Mouse (Mus musculus) T-helper 1 cell (primary cell): ENCODE results near the gene Gpr107.

Source experiments
- in situ Hi-C: fragments of 300-600 bp; cut with MboI, MseI; formaldehyde crosslinking; loops from one replicate; pipeline ENCODE4 v1.15.1; 2025; ENCODE audit warnings: high pct_unique_total_duplicates

Gpr107 gene

DNA sequence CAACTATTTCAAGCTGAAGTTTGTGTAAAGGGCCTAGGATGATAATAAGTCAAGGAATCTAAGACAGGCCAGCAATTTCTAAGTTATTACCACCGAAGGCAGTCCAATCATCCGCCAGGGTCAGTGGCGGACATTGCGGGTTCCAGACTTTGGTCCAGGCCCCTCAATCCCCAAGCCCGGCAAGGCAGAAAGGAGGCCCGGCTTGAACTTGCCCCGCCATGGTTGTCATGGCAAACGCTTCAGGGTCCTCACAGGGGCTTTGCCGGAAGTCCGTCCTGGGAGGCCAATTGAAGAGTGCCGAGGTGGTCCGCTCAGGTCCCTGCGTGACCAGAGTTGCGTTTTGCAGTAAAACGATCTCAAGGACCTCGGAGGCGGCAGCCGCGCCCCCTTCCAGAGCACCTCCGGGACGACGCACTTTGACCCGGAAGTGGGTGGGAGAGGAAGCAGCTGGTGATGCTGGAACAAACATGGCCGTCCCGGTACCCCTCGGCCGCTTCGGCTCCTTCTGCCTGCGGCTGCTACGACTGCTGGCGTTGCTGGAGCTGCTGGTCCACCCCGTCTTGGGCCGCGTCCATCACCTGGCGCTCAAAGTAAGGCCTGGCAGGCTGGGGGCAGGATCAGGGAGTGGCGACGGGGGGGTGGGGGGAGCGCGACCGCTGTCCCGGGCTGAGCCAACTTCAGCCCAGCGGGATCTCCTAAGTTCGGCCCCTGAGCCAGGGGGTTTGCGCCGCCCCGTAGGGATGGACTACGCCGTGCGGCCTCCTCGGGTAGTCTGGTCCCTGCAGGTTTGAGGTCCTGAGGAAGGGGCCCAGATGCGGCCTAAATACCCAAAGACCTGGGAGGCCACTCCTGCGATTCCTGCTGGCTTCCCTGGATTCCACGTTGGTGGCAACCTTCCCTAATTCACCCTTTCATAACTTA, at the start of gene Gpr107:
Gene Gpr107, plus strand, starts transcription at position 425 of the 921 bp plus-strand sequence.
- in situ Hi-C loops = loop anchor here (5.0 kb wide), 1 partner anchor 195 kb away; no protein-coding TSS in a partner anchor

DNA sequence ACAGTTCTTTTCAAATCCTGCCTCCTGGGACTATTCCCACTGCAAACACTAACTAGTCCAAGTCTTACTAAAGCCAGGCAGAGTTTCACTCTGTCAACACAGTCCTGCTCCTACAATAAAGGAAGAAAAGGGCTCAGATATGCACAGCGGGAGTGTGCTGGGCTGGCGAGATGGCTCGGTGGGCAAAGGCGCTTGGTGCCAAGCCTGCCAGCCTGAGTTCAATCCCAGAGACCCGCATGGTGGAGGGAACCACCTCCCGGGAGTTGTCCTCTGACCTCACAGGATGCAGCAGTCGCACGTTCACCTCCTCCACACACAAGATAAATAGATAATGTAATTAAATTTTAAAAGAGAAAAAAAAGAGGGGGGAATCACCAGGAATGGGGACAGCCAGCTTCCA, 48.8 kb upstream of the Gpr107 start:
- in situ Hi-C loops = no loop called here

DNA sequence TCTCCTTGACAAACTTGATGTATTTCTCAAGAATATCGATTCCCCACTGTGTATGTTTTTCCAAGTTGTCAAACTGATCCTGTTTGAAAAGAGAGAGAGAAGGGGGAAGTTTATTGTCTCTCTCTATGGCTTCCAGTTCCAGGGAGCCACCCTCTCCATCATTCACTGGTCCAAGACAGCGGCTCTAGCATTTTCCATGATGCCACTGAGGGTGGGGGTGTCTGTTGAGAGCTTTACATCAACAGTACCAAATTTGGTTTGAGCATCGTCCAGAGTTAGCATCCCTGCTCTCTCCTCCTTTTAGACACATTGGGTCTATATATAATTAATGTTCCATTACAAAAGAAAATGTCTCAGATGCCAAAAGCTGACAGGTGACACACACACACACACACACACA, 46.8 kb upstream of the Gpr107 start:
- in situ Hi-C loops = loop anchor here (5.0 kb wide), 1 partner anchor 37 kb away; the partner anchor contains the start of gene Fnbp1

DNA sequence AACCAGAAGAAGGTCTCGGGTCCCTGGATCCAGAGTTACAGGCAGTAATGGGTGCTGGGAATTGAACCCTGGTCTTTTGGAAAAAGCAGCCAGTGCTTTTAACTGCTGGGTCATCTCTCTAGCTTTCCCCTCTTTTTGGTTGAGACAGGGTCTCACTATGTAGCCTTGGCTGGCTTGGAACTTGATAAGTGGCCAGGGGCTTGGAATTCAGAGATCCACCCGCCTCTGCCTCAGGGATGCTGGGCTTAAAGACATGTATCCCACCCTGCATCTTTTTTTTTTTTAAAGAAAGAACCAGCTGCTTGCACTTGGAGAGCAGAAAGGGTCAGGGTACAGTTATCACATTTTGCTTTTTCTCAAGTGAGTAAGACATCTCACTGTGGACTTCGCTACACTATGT, 46.1 kb upstream of the Gpr107 start:
- in situ Hi-C loops = loop anchor here (5.0 kb wide), 1 partner anchor 36 kb away; the partner anchor contains the start of gene Fnbp1

DNA sequence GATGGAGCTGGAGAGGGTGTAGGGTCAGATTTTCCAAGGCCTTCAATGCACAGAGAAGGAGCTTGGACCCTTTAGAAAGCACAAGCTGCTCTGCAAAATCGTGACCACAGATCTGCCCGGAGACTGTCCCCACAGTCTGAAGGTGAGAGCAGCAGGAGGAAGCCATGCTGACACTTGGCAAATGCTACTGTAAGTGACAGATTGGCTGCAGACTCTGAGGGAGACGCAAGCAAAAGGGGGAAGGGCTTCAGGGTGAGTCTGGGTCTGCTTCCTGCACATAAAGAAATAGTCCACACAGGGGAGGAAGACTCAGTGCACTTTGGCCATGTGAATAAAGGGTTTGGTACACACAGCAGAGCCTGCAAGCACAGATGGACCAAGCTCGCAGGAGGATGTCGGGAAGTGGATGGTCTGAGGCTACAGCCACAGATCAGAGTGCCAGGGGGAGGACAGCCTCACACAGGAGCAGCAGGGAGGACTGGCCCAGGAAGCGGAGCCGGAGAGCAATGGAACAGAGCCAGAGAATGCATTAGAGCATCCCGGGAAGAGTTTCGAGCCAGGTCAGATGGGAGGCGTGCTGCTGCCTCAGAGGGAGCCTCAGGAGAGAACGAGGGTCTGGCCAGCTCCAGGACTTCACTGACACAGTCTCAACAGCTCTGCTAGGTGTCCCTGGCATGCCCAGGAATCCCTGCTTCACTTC, 45.3 kb upstream of the Gpr107 start:
- in situ Hi-C loops = loop anchor here (5.0 kb wide), 1 partner anchor 36 kb away; the partner anchor contains the start of gene Fnbp1

DNA sequence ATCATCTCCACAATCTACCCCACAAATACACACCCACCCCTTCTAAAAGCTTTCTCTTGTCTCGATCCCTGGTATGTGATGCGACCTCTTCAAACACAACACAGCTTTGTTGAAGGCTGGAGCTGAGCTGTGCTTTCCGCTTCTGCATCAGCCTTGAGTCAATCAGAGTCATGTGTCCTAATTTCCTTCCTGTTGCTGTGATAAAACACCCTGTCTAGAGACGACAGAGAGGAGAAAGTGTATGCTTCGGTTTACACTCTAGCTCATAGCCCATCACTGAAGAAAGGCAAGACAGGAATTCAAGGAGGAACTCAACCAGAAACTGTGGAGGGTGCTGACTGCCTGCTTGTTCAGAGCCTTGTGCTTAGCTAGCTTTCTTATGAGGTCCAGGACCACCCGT, 43.9 kb upstream of the Gpr107 start:
- in situ Hi-C loops = loop anchor here (5.0 kb wide), 1 partner anchor 34 kb away; the partner anchor contains the start of gene Fnbp1

DNA sequence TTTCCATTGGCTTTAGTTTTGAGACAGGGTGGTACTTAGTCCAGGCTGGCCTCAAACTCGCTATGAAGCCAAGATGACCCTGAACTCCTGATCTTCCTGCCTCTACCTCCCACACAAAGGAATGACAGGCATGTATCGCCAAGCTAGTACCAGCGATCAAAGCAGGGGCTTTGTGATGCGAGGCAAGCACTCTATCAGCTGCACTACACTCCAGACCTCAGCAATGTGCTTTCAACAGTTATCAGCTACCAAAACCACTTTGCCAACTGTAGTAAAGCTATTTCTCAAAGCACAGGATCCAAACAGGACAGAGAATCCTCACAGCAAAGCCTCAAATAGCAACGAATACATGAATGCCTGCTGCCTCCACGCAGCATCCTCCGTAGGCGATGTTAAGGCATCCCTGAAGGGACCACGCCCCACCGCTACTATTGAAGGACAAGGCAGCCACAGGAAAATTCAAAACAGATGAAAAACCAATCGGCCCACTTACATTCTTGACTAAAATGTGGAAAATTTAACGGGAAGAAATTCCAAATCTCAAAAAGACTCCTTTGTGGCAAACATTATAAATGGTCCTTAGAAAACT, 42.1 kb upstream of the Gpr107 start:
- in situ Hi-C loops = loop anchor here (5.0 kb wide), 1 partner anchor 32 kb away; the partner anchor contains the start of gene Fnbp1

DNA sequence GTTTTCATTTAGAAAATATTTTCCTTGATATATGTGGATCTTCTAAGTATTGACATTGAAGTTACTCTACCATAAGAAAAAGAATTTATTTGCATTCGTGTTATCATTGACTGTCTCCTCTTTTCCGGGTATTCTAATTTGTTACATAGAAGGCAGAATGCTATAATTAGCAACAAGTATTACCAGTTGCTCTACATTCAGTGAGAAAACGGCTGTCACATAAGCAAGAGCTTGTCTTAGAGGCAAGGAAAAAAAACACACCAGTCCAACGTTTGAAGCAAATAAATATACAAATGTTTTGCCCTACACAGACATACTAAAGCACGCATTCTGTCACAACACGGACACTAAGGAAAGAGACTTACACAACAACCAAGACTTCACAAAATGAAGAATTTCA, 40.4 kb upstream of the Gpr107 start:
- in situ Hi-C loops = no loop called here

DNA sequence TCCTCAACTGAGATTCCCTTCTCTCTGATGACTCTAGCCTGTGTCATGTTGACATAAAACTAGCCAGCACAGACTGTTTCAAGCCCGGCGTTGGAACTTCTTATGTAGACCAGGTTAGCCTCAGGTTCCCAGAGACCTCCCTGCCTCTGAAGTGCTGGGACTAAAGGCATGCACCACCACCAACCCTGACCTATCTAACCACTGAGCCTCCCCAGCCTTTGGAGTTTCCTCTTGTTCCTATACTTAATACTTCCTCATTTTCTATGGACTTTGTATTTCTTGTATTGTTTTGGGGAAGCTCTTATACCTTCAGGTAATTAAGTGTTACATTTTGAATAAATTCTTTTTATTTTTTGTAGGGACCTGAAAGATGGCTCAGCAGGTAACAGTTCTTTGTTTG, 37.9 kb upstream of the Gpr107 start:
- in situ Hi-C loops = no loop called here

DNA sequence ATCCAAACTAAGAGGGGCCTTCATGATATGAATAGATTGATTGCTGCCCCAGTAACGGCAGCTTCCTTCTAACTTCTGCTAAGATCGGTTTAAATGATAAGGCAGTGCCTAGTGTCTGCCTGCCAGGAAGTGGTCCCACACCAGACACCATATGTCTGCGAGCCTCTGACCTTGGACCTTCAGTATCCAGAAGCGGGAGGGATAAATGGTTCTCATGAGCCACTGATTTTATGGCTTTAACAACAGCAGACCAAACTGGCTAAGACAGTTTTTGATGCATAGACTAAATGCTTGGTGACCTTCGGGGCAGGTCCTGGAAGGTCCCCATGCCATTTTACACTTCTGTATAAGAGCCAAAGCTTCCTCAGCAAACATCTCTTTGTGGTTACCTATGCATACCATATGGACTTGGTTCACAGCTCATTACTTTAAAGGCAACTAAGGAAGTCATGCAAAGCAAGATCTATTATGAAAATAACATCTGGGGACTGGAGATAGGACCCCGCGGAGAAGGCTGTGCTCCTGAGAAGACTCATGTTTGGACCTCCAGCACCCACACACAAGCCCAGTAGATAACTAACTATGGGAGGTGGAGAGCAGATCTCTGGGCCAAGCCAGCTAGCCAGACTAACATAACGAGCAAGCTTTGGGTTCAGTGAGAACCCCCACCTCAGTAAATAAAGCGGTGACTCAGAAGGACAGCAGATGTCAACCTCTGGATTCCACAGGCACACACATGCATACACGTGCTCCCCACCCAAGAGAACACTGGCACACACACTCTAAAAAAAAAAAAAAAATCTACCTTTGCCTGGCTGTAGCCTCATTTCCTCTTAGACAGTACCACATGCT, 36.8 kb upstream of the Gpr107 start:
- in situ Hi-C loops = no loop called here

DNA sequence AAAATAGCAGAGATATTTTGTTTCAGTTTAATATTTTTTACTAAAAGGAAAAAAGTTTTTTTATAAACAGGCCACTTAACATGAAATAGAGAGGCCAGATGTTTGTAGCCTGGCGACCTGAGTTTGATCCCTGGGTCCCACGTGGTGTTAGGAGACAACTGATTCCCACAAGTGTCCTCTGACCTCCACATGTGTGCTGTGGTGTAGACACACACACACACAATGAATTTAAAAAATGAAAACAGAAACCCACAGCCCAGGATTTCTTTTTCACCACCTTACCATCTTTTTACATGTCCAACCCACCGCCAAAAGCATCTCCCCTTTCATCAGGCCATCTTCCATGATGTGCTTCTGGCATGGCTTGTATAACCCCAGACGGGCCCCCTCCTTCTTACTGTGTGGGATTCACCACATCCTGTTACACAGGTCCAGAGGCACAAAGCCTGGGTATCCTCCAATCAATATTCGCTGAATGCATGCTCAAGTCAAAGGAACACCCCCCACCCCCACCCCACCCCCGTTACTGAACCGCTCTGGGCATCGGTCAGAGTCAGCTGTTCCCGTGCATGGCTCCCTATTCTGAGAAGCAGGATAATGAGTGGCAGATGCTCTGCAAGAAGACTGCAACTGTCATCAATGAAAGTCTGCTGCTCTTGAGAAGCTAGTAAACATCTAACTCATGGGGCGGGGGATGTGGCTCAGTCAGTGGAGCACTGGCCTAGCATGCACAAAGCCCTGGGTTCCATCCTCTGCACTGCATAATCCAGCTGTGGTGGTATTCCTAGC, 36.0 kb upstream of the Gpr107 start:
- in situ Hi-C loops = no loop called here

DNA sequence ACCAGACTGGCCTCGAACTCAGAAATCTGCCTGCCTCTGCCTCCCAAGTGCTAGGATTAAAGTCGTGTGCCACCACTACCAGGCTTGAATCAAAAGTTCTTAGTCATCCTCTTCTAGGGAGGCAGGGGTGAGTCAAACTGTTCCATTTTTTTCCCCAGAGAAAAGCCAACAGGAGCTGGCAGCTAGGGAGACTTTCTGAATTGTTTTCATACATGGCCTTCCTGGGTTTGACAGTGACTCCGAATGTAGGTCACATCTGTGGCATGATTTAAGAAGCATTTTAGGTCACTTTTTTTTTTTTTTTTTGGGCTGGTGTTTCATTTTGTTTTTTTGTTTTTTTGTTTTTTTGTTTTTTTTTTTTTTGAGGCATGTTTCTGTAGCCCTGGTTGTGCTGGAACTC, 33.9 kb upstream of the Gpr107 start:
- in situ Hi-C loops = no loop called here

DNA sequence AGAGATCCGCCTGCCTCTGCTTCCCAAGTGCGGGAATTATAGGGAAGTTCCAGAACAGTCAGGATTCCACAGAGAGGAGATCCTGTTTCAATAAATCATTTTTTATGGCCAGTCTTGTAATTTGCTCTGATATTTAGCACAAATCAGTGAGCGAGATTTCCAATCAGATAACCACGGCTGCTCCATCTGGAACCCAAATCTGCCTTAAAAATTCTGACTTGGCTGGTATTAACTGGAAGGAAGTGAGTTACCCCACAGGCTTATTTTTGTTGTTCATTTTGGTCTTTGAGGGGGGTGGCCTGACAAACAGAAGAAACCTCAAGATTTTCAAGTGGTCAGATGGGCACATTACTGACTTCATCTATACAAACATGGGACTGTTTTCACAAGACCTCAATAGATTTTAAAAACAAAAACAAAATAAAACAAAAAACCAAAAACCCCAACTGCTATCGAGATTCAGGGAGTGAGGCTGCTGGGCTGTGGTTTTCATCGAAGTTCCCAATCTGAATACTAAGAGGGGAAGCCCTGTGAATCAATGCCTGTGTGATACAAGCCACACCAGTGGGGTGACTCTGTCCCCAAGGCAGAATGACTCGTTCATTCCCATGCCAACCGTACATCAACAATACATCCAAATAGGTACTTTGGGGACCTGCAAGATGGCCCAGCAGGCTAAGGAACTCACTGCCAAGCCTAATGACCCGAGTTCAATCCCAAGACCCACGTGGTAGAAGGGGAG, 33.3 kb upstream of the Gpr107 start:
- in situ Hi-C loops = no loop called here

DNA sequence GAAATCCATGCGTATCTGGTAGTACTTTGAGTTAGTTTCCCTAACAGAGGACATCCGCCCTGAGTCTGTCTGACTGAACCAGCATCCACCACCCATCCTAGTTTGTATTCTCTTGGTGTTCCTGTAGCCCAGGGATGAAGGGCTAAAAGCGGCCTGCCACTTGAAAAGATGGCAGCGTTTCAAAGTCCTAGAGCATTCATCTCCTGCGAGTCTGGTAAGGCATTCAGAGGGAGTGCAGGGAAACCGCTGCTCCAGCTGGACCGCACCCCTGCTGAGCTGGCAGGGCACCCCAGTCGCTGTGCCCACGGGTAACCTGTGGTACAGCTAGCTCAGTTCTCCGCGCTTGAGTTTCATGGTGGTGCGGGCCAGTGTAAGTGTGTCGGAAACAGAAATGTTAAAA, 32.3 kb upstream of the Gpr107 start:
- in situ Hi-C loops = no loop called here

DNA sequence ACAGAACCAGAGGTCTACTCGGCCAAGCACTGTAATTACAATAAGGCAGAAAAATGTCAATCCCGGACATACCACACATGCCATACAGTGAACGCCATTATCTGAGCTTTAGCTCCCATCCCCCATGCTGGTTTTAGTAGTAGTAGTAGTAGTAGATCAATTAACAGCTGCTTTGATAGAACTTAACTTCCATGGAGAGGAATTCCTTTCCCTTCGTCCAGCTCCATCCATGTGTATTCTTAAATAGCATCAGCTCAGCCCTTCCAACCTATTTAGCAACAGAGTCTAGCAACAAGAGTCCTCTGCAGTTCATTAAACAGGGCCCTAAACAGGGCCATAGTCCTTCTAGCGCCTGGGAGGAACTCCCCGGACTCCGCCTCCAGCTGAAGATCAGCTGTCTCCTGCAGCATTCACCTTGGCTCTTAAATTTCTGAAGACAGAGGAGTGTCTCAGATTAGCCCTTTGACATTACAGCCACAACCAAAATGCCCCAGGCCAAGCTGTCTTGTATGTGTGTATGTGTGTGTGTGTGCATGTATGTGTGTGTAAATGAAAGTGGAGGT, 30.9 kb upstream of the Gpr107 start:
- in situ Hi-C loops = no loop called here

DNA sequence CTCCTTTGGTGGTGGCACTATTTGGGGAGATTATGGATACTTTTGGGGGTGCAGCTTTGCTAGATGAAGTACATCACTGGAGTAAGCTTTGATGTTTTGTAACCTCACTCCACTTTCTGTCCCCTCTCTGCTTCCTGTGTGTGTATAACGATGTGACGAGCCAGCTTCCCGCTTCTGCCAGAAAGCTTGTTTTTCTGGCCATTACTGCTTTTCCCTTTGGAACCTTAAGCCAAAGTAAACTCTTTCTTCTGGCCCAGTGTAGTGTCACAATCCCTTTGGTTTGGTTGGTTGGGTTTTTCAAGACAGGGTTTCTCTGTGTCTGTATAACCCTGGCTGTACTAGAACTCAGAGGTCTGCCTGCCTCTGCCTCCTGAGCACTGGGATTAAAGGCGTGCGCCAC, 29.3 kb upstream of the Gpr107 start:
- in situ Hi-C loops = no loop called here

DNA sequence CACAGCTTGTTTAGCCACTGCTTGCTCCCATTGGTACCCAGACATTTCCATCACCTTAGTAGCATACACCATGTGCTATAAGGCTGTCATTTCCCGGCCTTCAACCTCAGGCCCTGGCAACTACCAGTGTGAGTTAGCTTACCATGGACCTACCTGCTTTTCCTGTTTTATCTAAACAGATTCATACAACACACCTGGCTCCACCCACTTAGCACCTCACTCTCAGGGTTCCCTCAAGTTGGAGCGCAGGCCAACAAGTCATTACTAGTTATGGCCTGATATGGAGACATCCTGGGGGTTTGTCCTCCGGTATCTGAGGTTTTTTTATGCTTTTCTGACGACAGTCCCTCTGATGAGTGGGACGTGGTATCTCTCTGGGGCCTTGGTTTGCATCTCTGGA, 28.6 kb upstream of the Gpr107 start:
- in situ Hi-C loops = no loop called here

DNA sequence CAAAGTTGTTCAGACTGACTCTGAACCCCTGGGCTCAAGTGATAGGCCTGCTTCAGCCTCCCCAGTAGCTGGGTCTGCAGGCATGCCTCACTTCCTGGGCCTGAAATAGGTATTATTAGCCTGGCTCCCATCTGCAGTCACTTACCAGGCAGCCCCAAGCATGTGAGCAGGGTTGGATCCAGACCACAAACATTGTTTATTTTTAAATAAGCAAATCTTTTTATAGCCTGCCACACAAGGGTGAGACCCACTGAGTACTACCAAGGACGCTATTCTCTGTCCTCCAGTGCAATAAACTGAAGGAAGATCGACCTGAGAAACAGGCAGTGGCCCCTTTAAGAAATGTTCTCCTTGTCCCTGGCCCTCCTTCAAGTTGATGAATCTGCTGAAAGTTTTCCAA, 27.4 kb upstream of the Gpr107 start:
- in situ Hi-C loops = no loop called here

DNA sequence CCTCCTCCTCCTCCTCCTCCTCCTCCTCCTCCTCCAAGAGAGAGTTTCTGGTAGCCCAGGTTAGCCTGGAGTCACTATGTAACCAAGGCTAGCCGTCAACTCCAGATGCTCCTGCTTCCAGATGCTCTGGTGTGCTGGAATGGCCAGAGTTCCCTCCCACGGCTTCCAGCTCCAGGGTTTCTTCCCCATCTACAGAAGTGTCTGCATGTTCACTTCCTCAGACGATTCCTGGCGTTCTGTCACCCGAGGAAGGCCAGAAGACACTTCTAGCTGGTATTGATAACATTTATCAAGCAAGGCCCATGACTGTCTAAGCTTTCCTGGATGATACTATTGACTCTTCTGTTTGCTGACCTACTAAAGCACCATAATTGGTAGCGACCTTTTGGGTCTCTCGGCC, 27.0 kb upstream of the Gpr107 start:
- in situ Hi-C loops = no loop called here
